14 mouse cellular contexts compared by ENCODE assay signal in genomic region chr8:108868259-108869090, GRCm38 (mm10).
DNase-seq lines count a peak whose midpoint lies in the region; ATAC-seq and TF ChIP-seq lines count a peak whose summit lies in the region.
"Had no signal": no experiment of that assay in that cellular context is flagged by ENCODE, and none has a peak within 500 bp of the region (broad histone marks: within the 10 kb centered on the region; RNA-seq: fewer than 3 reads in every experiment).

No protein-coding gene starts in this region.

- WGBS in heart, embryonic 14.5 days = 52% methylated on average over 14 of the region's 14 CpGs
- WGBS in limb, embryonic 12.5 days = 75% methylated on average over 14 of the region's 14 CpGs
- WGBS in limb, embryonic 10.5 days = 87% methylated on average over 14 of the region's 14 CpGs
- 75% methylated on average over 14 of the region's 14 CpGs for WGBS in intestine, embryonic 16.5 days
- WGBS in liver, postnatal 0 days (ENCODE audit: insufficient replicate concordance) = 70% methylated on average over 14 of the region's 14 CpGs

- peak overlapping the region; percentile 6 to 25; a peak in 3 of 4 replicates for H3K27ac ChIP-seq in heart, embryonic 14.5 days (replicated peaks in 1 of 2; ENCODE audit: control insufficient read depth in 1 of 2, insufficient read depth in 1 of 2, low read depth in 2 of 2, low read length in 2 of 2)
- no peak overlapping the region for H3K27ac ChIP-seq in limb, embryonic 12.5 days
- no peak overlapping the region for H3K27ac ChIP-seq in limb, embryonic 10.5 days
- H3K27ac ChIP-seq in intestine, embryonic 16.5 days (ENCODE audit: low read length) = no peak overlapping the region
- no peak overlapping the region for H3K27ac ChIP-seq in liver, postnatal 0 days (ENCODE audit: low read depth)
- H3K27ac ChIP-seq: kidney, postnatal 0 days had no signal

- no peaks in the 10 kb centered on the region for H3K27me3 ChIP-seq in heart, embryonic 14.5 days (ENCODE audit: control insufficient read depth, insufficient read depth, low read length)
- H3K27me3 ChIP-seq in limb, embryonic 12.5 days = no peaks in the 10 kb centered on the region
- no peaks in the 10 kb centered on the region for H3K27me3 ChIP-seq in limb, embryonic 10.5 days (ENCODE audit: low read depth, poor library complexity, severe bottlenecking)
- H3K27me3 ChIP-seq in intestine, embryonic 16.5 days (replicated peaks; ENCODE audit: control insufficient read depth, insufficient read depth, low read length) = no peaks in the 10 kb centered on the region
- no peaks in the 10 kb centered on the region for H3K27me3 ChIP-seq in liver, postnatal 0 days (ENCODE audit: insufficient read depth, low read length)

- H3K9ac ChIP-seq in heart, embryonic 14.5 days (ENCODE audit: low read length) = no peak overlapping the region
- 0 out of 2 replicates have a peak overlapping the region, but pooled peaks have one; percentile 4 for H3K9ac ChIP-seq in limb, embryonic 12.5 days (replicated peaks)
- H3K9ac ChIP-seq in intestine, embryonic 16.5 days (ENCODE audit: low read depth, low read length) = no peak overlapping the region
- H3K9ac ChIP-seq in liver, postnatal 0 days (replicated peaks) = no peak overlapping the region

- intact Hi-C loops in heart, postnatal 36 days (cut with DNase I) = no loop called here

- H3K4me3 ChIP-seq in heart, embryonic 14.5 days (ENCODE audit: control insufficient read depth in 1 of 2, insufficient read depth in 1 of 2, low read depth in 1 of 2, low read length in 2 of 2) = no peak overlapping the region
- H3K4me3 ChIP-seq in limb, embryonic 12.5 days (replicated peaks) = no peak overlapping the region
- no peak overlapping the region for H3K4me3 ChIP-seq in limb, embryonic 10.5 days
- H3K4me3 ChIP-seq in intestine, embryonic 16.5 days (ENCODE audit: low read length) = no peak overlapping the region
- no peak overlapping the region for H3K4me3 ChIP-seq in liver, postnatal 0 days (ENCODE audit: low read depth, low read length)

- H3K4me2 ChIP-seq in heart, embryonic 14.5 days (ENCODE audit: low read length) = no peak overlapping the region
- H3K4me2 ChIP-seq in limb, embryonic 12.5 days = no peak overlapping the region
- no peak overlapping the region for H3K4me2 ChIP-seq in intestine, embryonic 16.5 days (ENCODE audit: low read depth, low read length)
- H3K4me2 ChIP-seq in liver, postnatal 0 days (ENCODE audit: low read depth, low read length) = peak overlapping the region; percentile 38; the same call in 1 of the 2 replicates

- TF ChIP-seq EP300 in liver, postnatal 0 days (IDR thresholded peaks at IDR 0.05; ENCODE audit: low read depth) = no peak

- H3K9me3 ChIP-seq in heart, embryonic 14.5 days (ENCODE audit: control insufficient read depth, low read length) = no peaks in the 10 kb centered on the region
- H3K9me3 ChIP-seq in limb, embryonic 12.5 days = no peaks in the 10 kb centered on the region
- H3K9me3 ChIP-seq in limb, embryonic 10.5 days (replicated peaks) = no peaks in the 10 kb centered on the region
- H3K9me3 ChIP-seq in intestine, embryonic 16.5 days (ENCODE audit: control insufficient read depth, low read length) = no peaks in the 10 kb centered on the region
- H3K9me3 ChIP-seq in liver, postnatal 0 days (ENCODE audit: low read length) = no peaks in the 10 kb centered on the region

- TF ChIP-seq CTCF in liver, postnatal 0 days (IDR thresholded peaks at IDR 0.05; ENCODE audit: low read depth) = no peak

- H3K4me1 ChIP-seq in heart, embryonic 14.5 days (ENCODE audit: control insufficient read depth in 2 of 2, insufficient read depth in 2 of 2, low read length in 2 of 2) = peaks cover 18 to 31% of the 10 kb centered on the region in 2 experiments
- H3K4me1 ChIP-seq in limb, embryonic 12.5 days (replicated peaks) = peaks cover 32% of the 10 kb centered on the region
- H3K4me1 ChIP-seq in limb, embryonic 10.5 days = peaks cover 38% of the 10 kb centered on the region
- H3K4me1 ChIP-seq in intestine, embryonic 16.5 days (ENCODE audit: control insufficient read depth, insufficient read depth, low read length) = peaks cover 7% of the 10 kb centered on the region; the same call in 1 of the 2 replicates
- peaks cover 9% of the 10 kb centered on the region for H3K4me1 ChIP-seq in liver, postnatal 0 days (ENCODE audit: insufficient read depth)

- H3K36me3 ChIP-seq in heart, embryonic 14.5 days (ENCODE audit: control insufficient read depth, insufficient read depth, low read length) = no peaks in the 10 kb centered on the region
- peaks cover 44% of the 10 kb centered on the region for H3K36me3 ChIP-seq in limb, embryonic 12.5 days
- peaks cover 46% of the 10 kb centered on the region for H3K36me3 ChIP-seq in limb, embryonic 10.5 days
- H3K36me3 ChIP-seq in intestine, embryonic 16.5 days (ENCODE audit: control insufficient read depth, insufficient read depth, low read length) = peaks cover 2% of the 10 kb centered on the region; the same call in 1 of the 2 replicates
- no peaks in the 10 kb centered on the region for H3K36me3 ChIP-seq in liver, postnatal 0 days (replicated peaks; ENCODE audit: insufficient read depth, low read length)

- ATAC-seq in heart, embryonic 14.5 days (ENCODE audit: insufficient number of reproducible peaks, insufficient read depth, low FRiP score, low read depth) = no peak
- no peak for ATAC-seq in limb, embryonic 12.5 days (ENCODE audit: insufficient number of reproducible peaks, insufficient read depth, low FRiP score, low TSS enrichment, low read depth)
- ATAC-seq in intestine, embryonic 16.5 days = peak; percentile 41; the same call in 1 of the 2 replicates
- no peak for ATAC-seq in liver, postnatal 0 days
- ATAC-seq: CD4-positive, CD25-positive, alpha-beta regulatory T cell, adult 4 months; forebrain, embryonic 16.5 days had no signal

- DNase-seq in heart, postnatal 36 days = no peak
- no peak for DNase-seq in limb, embryonic 10.5 days (ENCODE audit: low spot score)
- DNase-seq in liver, postnatal 0 days = no peak
- no peak for DNase-seq in layer of hippocampus, postnatal 25 days (ENCODE audit: extremely low spot score in 1 of 2, low spot score in 1 of 2)
- DNase-seq: cerebellum, adult 9-11 months; layer of hippocampus, postnatal 36 days; right cerebral cortex, postnatal 25 days; thymus, postnatal 4 days had no signal

Comparison
In these comparisons a context has a peak if more than half of its experiments do, and no peak if none do; other contexts are left out.
1. H3K27ac ChIP-seq: peak in heart, embryonic 14.5 days (2 of 2); none in limb, embryonic 12.5 days (single experiment), limb, embryonic 10.5 days (single experiment), intestine, embryonic 16.5 days (single experiment) and liver, postnatal 0 days (single experiment).